Mouse (Mus musculus): Measurements from ENCODE around the gene Grid1.

GRCm38 (mm10) chr14:35030271-35030670 lies 210.4 kb downstream of the Grid1 start:
- TF ChIP-seq CTCF (conservative IDR thresholded peaks at IDR 0.05; ENCODE audit: low read length) = no peak
- TF ChIP-seq NANOG (IDR thresholded peaks at IDR 0.05; ENCODE audit: borderline replicate concordance, low read length) = no peak

Data from E14TG2a.4 (cell line).